Mouse (Mus musculus): ENCODE measurements around the gene Tcl1b5.

Gene Tcl1b5

DNA sequence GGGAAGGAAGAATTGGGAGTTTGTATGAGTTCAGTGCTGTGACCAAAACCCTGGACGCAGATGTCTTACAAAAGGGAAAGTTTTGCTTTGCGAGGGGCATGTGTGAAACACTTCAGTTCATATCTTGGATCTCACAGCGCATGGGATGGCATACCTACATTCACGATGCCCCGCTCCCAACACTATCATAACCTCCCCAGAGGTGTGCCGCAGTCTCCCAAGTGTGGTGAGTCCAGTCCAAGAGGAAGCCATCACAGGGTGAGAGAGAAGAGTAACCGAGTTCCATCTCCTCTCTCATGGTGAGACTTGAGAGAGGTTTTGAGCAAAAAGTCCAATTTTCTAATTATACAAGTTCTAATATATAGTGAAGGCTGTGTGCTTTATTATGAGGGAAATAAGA is 33.1 kb downstream of the Tcl1b5 start:
- no peak for DNase-seq

DNA sequence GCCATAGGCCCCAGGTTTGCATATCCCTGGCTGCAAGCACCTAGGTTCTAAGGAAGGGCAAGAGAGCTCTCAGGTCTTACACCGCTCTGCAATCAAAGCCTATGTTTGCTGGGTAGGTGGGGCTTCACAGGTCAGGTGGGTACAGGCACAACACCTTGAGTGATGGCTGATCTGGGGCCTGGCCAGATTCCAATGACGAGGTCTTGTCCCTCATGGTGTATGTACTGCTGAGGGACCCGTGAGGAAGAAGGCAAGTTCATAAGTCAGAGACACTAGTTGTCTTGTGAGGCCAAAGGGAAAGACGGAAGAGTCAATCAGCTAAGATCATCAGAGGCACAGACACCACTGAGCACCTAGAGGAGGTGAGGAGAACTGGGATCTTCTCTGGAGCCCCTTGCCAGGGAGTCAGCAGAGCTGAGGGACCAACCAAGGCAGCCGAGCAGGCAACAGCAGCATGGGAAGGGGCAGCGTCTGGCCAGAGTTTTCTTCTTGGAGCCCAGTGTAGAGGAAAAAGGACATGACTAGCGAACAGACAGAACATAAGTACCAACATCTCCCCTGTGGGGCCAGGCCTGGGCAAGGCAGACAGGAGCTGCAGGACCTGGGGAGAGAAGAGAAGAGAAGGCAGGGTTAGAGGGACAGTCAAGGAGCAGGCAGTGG is 41.1 kb downstream of the Tcl1b5 start:
- DNase-seq: no peak

DNA sequence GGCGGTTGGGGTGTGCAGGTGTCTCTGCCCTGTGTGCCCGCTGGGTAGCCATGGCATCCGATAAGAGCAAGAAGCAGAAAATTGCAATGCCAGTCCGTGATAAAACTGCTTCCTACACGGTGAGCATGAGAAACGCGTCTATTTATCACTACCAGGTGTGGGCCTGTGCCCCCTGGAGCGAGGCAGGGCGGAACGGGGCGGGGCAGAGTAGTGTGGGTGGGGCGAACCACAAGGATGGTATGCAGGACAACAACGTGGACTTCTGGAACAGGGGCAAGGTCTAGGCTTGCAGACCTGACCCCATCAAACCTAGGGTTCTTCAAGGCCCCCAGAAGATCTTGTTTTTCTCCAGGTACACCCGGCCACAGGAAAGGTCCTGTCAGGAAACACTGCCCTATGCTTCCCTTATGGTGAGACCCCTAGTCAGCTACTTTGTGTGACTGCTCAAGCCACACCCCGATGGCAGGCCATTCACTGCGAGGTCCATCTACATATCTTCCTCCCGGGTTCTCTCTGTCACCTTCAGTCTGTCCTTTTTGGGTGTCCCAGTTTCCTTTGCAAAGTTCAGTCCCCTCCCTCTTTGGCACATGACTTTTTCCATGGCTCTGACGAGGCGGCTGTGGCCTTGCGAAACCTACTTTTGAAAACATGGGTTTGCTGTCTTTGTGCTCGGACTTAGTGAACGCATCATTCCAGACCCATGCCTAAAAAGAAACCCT is 46.6 kb downstream of the Tcl1b5 start, which contains the start of gene Tcl1:
Gene Tcl1, minus strand, starts transcription at position 193 of the 719 bp plus-strand sequence.
- DNase-seq: no peak

DNA sequence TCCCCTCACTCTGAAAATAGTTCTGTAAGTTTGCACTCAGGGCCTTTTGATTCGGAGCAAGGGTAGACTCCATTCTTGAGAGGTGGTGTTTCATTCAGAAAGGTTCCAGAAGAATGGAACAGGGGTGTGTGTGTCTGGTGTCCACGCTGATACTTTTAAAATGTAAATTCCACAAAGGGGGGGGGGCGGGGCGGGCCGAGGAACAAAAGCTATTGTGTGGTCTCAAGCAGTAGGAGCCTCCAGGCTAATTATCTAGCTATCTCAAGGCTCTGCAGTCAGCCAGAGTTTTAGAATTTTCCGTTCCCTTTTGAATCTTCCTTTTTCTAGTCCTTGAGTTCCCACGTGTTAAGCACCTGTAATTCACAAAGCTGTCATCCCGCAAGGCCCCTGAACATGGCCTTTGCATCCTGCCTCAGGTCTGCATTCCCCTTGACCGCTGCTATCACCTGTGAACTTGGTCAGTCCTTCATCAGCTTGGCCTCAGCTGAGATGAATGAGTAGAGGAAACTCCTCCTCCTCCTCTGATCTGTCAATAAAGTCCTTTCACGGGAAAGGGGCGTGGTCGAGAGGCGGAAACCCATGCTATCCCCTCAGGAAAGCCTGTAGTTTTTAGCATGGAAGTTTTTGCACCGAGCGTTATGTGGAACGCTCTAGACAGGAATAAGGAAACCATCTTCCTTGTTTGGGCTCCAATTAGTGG is 48.6 kb downstream of the Tcl1b5 start:
- DNase-seq: no peak
